Mouse (Mus musculus): ENCODE data around the gene Ulk4. TPM values are rescaled to one million over a fixed set of nuclear protein-coding genes. Genes with fewer than 3 reads are reported as not detected.

Gene Ulk4
- polyA plus RNA-seq, 1 experiment from 2014 or later: 97.4 TPM

DNA sequence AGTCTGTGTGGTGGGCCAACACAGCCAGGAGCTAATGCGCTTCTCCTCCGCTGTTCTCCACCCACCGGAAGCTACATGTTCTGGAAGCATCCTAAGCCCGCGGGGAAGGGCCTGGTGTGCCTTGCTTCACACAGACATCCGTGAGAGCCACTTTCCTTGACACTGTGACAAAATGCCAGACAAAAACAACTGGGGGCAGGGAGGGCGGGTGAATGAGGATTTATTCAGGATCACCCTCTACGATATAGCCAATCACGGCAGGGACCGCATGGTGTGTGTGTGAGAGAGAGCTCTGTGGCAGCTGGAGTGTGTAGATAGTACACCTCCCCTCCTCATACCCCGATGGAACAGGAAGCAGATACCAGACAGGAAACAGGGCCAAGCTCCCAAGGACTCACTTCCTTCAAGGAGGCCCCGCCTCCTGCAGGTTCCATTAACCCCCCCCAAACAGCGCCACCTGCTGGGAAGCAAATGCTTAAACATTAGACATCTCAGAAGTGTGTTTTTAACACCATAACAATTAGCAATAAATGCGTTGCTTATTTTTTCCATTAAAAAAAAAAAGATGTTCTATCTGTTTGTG, 362.0 kb downstream of the Ulk4 start:
- peak; percentile 83 for ATAC-seq (ENCODE audit: insufficient number of reproducible peaks, low FRiP score)

DNA sequence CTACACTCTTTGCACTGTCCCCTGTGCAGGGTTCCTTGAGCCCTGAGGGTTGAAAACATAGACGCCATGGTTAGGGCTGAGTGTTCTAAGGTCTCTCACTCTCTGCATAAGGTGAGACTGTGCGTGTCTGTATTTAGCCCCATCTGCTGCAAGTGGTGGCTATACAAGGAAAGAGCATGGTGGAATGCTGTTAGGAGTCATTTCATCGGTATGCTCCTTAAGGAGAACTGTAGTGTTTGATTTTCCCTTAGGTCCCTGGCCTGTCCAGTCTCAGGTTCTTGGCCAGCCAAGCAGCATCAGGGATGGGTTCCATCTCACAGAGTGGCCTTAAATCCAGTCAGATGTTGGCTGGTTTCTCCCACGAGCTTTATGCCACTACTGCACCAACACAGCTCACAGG, 362.6 kb downstream of the Ulk4 start:
- no peak for ATAC-seq (ENCODE audit: insufficient number of reproducible peaks, low FRiP score)
- H3K9me3 ChIP-seq (replicated peaks): no peaks in the 10 kb centered on the region
- H3K27ac ChIP-seq (ENCODE audit: poor library complexity, severe bottlenecking): peak overlapping the region; percentile 31
- no peaks in the 10 kb centered on the region for H3K36me3 ChIP-seq
- peaks cover 15% of the 10 kb centered on the region for H3K4me1 ChIP-seq (replicated peaks)
- H3K4me3 ChIP-seq: no peak overlapping the region
- no peak overlapping the region for H3K9ac ChIP-seq
- H3K4me2 ChIP-seq: no peak overlapping the region
- WGBS: 74% methylated on average over 4 of the region's 4 CpGs
- no peaks in the 10 kb centered on the region for H3K27me3 ChIP-seq (replicated peaks)

More for the DNA sequence above, 362.0 kb downstream of the Ulk4 start:
- H3K4me3 ChIP-seq: no peak overlapping the region
- H3K9me3 ChIP-seq (replicated peaks): no peaks in the 10 kb centered on the region
- peak overlapping the region; percentile 31 for H3K27ac ChIP-seq (ENCODE audit: poor library complexity, severe bottlenecking)
- peaks cover 15% of the 10 kb centered on the region for H3K4me1 ChIP-seq (replicated peaks)
- WGBS: 67% methylated on average over 14 of the region's 14 CpGs
- H3K4me2 ChIP-seq: no peak overlapping the region
- no peak overlapping the region for H3K9ac ChIP-seq
- no peaks in the 10 kb centered on the region for H3K36me3 ChIP-seq
- no peaks in the 10 kb centered on the region for H3K27me3 ChIP-seq (replicated peaks)

DNA sequence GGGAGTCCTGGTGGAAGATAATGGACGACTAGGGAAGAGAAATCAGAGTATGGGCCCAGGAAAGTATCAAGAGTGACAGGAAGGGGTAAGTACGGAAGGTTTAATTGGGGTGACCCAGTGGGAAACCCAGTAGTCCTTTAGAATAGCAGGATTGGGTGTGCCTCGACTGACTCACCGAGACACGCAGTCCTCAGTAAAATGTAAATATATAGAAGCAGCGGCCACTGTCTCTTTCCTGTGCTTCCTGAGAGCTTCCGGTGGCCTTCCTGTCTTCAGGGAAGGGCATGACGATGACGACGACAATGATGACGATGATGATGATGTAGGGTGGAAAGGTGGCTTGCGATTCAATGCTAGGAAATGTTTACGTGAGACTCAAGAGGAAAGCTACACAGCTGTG, 363.8 kb downstream of the Ulk4 start:
- WGBS: 65% methylated on average over 13 of the region's 13 CpGs
- Histone ChIP-seq H3K4me1 (replicated peaks) (peaks cover 4% of the 10 kb centered on the region; the same call in 1 of the 2 replicates), H3K36me3 (no peaks in the 10 kb centered on the region), H3K4me2 (no peak overlapping the region), H3K9me3 (replicated peaks) (no peaks in the 10 kb centered on the region), H3K27me3 (replicated peaks) (no peaks in the 10 kb centered on the region), H3K27ac (ENCODE audit: poor library complexity, severe bottlenecking) (no peak overlapping the region), H3K9ac (no peak overlapping the region), H3K4me3 (no peak overlapping the region)
- ATAC-seq (ENCODE audit: insufficient number of reproducible peaks, low FRiP score): no peak

DNA sequence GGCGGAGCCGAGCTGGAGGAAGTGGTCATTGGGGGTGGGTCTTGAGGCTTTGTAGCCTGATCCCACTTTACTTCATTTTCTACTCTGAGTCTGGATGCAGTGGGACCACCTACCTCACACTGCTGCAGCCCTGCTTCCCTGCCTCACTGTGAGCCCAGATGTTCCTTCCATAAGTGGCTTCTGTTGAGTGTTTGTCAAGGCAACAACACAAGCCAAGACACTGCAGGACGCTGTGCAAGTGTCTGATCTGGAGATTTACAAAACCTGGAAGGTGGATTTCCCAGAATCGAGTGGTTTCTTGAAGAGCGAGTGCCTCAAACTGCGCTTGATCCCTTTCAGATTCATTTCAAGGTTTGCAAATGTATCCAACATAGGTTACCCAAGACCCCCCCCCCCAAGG, 368.5 kb downstream of the Ulk4 start:
- ATAC-seq (ENCODE audit: insufficient number of reproducible peaks, low FRiP score): no peak
- Histone ChIP-seq H3K4me2 (no peak overlapping the region), H3K36me3 (no peaks in the 10 kb centered on the region), H3K4me3 (no peak overlapping the region), H3K4me1 (replicated peaks) (peaks cover 14% of the 10 kb centered on the region), H3K27me3 (replicated peaks) (no peaks in the 10 kb centered on the region), H3K9me3 (replicated peaks) (no peaks in the 10 kb centered on the region), H3K9ac (no peak overlapping the region), H3K27ac (ENCODE audit: poor library complexity, severe bottlenecking) (no peak overlapping the region)
- 77% methylated on average over 6 of the region's 6 CpGs for WGBS

Small RNA genes within 50 kb of the gene (microRNA-seq; reads per million reads assigned to microRNA genes)
- not detected for gene Mir7090

Other genes with a start within 250 kb of the Ulk4 start
- 37.3 and 42.0 TPM in 2 replicates for gene Trak1, start 20.3 kb upstream of the Ulk4 start, polyA plus RNA-seq (2016; fragmentation: Nextera tagmentation; extraction: Ambion mirVana)
- 0.58 and 1.1 TPM in 2 replicates for gene Cck, start 218.5 kb upstream of the Ulk4 start, polyA plus RNA-seq (2016; fragmentation: Nextera tagmentation; extraction: Ambion mirVana)